Mouse (Mus musculus) left cerebral cortex, adult 9 months (tissue): Measurements from ENCODE around the gene Msgn1.

Experiments
- DNase-seq, 2 experiments: peaks; one replicate each; pipeline ENCODE4 v3.0.0; 2022; ENCODE audit warnings: low spot score in 2 of 2

Gene Msgn1

DNA sequence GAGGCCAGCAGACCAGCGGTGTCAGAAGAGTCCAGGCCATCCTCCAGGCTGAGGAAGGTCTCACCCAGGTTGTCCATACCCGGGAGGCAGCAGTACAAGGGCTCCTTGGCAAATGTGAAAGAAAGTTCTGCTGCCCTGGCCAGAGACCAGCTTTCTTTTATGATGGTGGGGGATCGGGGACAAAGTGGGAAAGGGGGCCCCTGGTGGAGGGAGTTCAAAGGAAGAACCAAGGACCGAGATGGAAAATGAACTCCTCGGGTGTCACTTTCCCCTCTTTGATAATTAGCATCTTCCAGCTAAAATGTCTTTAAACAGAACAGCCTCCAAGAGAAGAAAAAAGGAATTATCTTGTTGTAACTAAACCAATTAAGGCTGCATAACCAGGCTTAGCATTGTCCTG lies at the start of gene Msgn1:
TSS of gene Msgn1 (minus strand) at position 101 of the 400 bp plus-strand sequence.
- DNase-seq = no peak

DNA sequence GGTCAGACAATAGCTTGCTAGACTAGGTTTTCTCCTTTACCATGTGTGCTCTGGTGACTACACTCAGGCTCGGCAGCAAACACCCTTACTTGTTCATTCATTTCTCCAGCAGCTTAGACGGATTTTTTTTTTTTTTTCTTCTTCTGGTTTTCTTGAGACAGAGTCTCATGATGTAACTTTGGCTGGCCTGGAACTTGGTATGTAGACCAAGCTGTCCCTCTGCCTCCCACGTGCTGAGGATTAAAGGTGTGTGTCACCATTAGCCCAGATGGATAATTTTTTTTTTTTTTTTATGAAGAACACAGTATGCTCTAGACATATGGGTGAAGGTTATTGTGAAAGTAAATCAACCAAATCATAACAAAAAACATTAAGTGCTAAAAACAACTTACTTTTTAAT lies 41.5 kb upstream of the Msgn1 start:
- DNase-seq = no peak

DNA sequence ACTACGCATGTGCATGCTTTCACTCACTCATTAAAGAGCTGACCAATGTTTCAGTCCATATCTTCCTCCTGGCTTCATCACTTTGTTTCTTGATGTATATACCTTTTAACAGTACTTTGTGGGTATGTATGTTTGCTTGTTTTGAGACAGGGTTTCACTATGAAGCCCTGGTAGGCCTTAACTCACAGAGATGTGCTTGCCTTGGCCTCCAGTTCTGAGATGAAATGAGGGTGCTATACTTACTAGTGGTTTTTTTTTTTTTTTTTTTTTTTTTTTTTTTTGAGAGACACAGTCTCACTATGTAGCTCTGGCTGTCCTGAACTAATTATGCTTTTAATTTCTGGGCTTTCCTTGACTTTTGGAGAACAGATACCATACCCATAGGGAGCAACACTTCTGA lies 38.7 kb upstream of the Msgn1 start:
- DNase-seq = no peak

DNA sequence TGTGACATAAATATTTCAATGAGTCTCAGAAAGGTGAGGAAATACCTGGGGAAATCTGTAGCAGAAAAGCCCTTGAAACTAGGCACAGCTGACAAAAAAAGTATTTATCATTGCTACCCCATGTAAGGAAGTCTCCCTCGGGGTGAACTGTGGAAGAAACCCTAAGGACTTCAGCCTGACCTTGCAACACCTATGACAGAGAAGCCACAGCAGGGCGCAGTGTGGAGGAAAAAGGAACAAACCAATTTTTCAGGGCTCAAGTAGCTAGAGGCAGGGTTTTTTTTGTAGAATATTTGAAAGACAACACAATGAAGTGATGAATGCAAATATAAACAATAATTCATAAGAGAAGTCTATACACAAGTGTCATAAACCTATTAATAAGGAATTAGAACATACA lies 27.2 kb upstream of the Msgn1 start:
- DNase-seq = no peak

DNA sequence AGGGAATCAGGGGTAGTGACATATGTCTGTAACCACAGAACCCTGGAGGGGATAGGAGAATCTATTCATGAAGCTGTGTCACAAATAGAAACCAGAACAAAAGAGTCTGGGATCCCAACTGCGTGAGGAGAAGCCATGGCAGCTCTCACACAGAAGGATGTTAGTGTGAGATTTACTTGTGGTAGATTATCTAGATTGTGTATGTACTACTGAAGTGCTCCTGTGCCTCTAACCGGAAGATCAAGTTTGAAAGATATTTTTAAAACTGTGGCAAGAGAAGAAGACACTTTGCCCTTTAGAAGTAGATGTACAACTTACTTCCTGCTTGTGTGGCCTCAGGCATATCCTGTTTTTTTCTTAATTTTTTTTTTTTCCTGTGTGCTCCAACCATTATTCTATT lies 21.5 kb upstream of the Msgn1 start:
- no peak for DNase-seq

DNA sequence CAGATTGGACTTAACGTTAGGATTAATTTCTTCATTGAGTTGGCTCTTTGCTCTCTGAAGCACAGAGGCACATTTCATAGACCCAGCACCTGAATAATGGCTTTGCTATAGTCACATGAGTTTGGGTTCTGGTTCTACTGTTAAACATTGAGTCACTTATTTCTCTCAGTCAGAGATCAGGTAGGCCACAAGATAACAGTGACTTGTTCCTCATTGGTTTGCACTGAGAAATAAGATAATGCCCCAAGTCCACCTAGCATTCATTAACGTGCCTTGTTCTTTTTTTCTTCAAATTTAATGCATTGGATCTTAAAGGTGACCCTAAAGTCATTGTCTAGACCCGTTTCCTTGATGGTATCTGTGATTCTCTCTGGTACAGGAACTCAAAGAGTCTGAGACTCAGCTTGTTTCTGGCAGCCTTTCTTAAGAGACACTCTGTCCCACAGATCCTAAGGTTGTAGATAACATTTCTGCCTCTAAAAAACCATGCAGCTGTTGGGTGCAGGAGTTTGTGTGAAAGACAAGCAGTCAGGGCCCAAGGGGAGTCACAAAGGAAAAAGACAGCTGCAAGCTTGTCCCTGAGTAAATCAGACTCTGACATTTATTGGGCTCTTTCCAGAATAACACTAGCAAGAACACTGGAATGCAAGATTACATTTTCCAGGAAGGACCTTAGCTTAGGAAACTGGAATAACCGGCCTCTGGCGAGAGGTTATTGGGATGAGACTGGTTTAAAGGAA lies 17.9 kb upstream of the Msgn1 start:
- no peak for DNase-seq

DNA sequence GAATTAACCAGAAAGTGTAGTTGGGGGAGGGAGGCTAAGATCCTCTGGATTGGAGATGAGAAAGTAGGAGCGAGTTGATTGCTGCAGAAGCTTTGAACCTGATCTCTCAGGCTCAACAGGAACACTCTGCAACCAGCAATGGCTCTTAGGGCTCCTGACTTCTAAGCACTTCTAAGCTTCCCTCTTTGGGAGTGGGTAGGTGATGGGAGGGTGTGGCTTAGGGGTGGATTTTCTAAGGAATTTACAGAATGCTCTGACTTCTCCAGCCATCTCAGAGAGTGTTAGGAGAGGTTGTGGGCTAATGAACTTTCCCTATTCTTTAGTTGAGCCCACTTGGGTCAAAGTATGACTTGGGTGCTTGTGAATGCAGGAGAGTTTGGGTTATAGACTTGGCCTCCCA lies 17.4 kb upstream of the Msgn1 start:
- DNase-seq = no peak

DNA sequence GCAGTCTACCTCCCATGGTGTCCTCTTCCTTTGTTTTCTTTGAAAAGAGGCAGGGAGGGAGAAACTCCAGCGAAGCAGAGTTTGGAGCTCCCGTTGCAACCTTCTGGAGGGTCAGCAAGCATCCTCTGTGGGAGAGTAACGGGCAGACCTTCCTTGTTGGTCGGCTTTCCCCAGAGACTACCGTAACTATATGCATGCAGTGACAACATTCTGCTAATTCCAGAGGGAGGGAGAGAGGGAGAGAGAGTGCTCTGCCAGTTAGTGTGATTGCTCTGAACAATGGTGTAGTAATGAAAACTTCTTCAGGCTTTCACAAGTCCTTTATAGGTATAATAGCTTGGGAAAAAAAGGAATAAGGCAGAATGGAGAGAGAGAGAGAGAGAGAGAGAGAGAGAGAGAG lies 15.9 kb upstream of the Msgn1 start:
- DNase-seq = no peak

DNA sequence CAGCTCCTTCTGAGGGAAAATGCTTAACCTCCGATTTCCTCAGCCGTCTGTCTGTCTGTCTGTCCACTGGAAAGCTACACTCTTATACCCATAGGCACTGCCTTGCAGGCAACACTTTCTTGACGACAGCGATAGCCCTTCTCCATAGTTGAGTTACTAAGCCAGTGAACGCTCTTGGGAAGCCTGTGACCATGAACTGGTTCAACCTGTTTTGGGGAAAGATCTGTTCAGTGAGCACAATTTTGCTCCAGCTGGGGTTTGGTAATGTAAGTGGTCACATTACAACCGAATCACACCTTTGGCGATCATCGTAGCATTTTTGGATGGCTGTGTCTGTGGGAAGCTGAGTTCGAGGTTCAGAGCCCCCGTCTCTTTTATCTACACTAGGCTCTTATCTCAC lies 14.3 kb upstream of the Msgn1 start:
- DNase-seq = no peak

DNA sequence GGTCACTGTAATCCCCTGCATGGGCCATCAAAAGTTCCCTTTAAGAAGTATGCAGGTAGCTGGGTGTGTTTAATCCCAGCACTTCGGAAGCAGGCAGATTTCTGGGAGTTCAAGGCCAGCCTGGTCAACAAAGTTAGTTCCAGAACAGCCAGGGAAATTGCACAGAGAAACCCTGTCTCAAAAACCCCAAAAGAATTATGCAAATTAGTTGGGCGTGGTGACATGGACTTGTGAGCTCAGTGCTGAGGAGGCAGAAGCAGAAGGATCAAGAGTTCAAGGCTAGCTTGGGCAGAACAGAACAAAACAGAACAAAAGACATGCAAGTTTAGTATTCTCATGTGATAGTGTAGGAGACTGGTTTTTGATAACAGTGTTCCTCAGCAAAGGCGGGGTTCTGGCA lies 13.8 kb upstream of the Msgn1 start:
- DNase-seq = no peak

DNA sequence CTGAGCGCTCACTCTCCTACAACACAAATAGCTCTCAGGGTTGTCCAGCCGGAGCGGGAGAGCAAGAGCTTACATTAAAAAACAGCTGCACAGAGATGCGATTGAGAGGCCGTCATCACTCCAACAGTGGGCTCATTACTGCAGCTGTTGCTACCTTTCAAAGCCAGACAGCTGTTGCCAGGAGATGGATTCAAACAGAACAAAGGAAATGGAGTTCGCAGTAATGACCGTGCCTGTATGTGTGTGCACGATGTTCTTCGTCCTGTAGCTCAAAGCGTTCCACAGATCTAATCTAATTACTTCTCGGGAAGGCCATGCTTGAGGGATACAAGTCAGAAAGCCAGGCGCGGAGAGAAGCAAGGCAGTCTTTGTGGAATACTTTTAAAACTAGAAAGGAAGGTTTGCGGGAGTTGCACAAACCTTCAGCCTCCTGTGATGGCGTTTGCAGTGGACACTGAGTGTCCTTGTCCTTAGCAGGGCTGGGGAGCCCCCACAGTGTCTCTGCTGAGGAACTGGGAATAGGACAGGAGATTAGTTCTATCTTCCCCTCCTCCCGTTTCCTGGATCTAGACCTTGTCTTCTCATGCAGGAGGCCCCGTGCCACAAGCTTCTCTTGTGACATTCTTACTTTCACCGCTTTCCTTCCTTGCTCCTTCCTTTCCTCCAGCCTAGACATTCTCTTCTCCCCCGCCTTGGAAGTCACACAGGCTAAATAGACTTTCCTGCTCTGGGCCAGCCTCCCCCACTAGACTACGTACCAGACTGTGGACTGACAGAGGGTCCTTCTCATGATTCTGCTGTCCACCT lies 13.0 kb upstream of the Msgn1 start:
- DNase-seq = no peak

DNA sequence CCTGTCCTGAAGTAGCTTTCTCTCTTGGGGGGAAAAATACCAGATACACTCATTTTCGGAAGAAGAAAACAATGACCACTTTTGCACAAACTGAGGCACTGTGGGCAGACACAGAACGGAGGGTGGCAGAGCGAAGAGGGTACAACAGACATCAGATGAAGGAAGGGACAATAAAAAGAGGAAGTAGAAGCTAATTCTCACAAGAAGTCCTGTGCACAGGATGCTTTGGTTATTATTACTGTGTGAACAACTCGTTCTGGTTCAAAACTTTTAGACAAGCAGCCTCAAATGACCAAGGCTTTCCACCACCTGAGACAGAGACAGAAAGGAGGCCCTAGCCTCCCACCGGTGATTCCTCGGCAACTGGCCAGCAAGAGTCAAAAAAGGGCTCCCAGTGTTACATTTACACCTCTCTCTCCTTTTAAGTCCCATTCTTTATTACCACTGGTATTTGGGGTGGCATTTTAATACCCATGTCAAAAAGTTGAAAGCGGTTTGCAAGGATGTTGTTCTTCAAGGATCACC lies 9.0 kb upstream of the Msgn1 start:
- no peak for DNase-seq

DNA sequence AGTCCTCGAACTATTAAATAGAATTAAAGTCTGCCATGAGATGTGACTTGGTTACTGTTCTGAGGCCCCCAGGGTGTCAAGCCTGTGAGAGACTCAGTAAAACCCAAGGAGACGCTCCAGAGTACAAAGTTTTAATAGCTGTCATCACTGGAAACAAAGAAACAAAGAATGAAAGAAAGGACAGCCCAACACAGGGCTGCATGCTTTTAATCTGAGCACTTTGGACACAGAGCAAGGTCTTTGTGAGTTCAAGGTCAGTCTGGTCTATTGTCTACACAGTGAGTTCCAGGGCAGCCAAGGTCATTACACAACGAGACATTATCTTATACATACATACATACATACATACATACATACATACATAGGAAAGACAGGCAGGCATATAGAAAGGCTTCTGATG lies 7.7 kb upstream of the Msgn1 start:
- no peak for DNase-seq

DNA sequence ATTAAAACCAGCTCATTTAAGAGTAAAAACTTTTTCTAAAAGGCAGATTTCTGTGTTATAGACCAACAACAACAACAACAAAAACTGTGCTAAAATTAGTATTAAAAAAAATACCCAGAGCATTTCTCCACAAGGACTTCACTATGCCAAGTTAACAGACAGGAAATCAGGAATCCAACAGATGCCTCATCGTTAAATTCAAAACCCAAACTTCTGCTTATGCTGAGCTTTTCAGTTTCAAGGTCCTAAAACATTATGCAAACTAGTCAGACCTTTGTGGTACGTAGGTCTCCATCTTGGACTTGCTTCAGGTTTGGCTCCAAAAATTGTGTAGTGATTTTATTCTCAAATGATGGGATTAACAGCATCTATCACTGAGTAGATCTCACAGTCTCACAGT lies 6.8 kb upstream of the Msgn1 start:
- no peak for DNase-seq

DNA sequence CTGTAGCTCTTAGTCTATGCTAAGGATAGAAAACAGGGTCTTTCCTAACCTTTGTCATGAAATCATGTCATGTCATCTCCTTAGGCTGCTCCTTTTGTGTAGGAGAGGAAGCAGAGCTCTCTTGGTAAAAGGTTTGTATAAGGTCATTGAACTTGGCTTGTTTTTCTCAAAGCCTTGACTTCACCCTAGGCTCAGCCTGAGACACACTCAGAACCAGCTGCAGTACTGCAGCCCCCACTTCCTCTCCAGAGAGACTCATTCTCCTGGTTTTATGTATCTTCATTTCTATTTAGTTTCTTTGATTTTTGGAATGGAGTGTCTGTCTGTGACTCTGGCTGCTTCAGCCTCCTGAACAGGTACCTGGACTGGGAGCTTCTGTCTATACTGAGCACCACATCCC lies 6.0 kb upstream of the Msgn1 start:
- DNase-seq = no peak

DNA sequence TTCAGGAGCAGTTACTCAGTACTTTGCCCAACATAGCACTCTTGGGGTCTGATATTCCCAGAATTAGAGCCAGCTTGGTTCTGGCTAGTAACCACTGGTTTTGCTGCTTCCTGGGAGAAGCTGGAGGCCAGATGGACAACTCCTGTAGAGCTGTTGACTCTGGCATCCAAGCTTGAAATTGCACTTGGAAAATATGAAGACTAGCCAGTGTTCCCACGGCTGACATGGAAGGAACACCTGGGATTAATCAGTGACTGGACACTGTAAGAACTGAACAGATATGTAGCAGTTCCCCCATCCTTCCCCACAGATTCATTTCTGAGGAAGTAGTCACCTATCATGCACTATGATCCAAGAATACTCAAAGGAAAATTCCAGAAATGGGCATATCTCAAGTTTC lies 4.1 kb upstream of the Msgn1 start:
- no peak for DNase-seq

DNA sequence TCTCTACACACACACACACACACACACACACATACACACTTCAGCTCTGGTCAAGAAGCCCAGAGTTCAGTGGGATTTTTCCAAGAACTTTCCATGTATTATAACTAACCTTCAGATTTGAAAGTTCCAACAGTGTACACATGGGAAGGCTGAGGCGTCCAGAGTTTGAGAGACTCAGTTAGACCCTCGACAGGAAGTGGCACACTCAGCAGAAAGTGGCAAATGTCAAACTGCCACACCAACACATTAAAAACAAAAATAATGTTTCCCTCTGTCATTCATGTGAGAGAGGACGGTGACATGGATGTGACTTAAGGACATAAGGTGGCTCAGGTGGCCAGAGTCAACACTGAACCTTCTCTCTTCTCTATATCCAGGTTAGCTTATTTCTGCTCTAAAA lies 1.6 kb upstream of the Msgn1 start:
- DNase-seq = no peak

DNA sequence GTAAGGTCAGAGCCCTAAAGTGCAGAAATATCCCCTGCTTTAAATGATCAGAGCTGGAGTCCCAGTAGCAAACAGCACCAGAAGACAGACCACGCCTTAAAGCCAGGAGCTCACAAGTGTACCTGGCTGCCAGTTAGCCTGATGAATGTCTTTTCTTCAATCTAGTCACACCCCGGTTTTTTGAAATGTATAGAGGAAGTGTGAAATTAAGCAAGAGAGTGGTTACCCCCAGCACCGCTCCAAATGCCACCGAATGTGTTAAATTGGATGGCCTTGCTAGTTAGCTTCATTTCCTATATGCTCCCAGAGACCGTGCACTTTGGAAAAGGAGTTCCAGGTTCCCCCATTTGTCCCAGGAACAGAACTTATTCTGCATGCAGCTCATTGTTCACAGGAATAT lies 864 bp upstream of the Msgn1 start:
- no peak for DNase-seq

DNA sequence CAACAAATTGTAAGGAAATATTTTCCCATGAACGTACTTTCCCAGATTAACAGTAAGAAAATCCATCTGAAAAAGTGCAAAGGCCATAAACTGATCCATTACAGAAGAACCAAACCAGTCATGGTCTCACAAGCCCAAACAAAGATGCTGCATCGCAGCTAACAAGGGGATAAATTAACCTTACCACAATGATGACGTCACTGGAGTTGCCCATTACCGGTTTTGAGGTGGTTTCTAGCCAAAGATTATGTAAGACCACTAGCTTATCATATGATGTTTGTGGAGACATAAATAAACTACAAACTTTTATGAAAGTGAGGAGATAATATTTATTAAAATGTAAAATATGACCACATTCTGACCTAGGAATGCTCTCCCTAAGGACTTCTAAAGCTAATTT lies 2.5 kb downstream of the Msgn1 start:
- no peak for DNase-seq

DNA sequence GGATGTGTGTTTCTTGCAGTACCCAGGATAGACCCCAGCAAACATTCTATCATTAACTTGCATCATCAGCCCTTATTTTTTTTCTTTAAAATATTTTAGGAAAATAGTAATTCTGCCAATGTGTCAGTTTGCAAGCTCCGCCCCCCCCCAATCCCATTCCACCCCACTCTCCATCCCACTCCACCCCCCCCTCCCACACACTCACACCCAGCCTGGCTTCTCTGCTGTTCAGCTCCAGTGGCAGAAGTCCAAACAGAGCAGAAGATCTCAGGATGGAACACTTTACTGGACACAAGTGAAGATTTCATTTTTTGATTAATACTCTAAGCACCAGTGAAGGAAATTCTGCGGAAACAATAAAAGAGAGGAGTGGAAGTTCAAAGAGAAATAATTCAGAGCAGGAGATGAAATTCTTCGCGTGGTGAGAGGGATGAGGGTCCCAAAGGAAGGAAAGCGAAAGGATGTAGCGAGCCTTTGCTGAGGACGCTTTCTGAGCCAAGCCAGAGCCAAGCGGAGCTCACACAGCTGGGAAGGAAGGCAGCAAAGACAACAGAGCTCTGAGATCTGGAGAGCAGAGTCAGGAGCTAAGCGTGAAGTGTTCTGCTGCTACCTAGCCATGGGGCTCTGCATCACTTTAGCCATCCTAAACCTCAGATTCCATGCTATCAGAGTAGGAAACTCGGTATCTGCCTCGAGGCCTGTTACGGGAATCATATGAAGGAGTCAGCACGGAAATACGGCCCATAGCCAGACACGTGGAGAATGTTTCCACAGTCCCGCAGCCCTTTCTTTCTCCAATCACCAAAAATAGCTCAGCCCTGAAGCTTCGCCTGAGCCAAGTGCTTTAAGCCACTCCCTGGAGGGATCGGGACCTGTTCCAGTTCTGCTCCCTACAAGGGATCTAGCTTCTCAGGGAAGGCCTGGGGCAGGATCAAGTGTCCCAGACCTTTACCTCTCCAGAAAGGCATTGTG lies 4.8 kb downstream of the Msgn1 start:
- peak in 1 of 2 experiments; percentile 13 for DNase-seq

DNA sequence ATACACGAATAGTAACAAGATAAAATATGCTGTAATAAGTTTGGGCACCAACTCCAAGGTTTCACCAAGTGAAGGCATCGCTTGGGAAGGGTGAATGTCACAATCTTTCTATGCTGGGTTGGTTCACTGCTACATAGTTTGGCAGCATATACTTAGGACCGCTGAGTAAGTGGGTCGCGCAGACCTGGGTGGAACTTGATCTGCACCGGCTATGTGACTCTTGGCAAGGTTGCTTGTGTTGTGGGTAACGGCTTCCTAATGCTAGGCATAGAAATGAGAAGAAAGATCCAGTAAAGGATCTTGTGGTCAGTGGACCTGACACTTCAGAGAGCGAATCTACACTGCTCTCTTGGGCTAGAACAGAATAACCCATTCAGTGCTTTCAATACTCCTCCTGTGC lies 6.3 kb downstream of the Msgn1 start:
- DNase-seq = no peak

DNA sequence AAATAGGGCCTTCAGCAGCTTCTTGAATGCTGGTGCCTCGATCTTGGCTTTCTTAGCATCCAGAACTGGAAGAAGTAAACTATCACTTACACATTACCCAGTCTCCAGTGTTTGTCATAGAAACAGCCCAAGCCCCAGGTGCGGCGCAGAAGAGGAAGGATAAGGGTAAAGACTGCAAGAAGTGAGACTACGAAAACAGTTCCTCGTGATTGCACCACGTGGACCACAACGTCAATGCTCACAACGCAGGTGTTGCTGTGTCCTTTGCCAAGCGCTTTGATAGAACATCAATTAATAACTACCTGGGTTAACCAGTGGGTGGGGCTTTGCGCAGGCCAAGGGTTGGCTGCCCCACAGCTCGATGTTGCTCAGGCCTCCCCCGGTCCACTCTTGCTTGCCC lies 8.1 kb downstream of the Msgn1 start:
- DNase-seq = no peak
